1 mouse cellular context compared by ENCODE assay signal in genomic region chr17:36958884-36959283, GRCm38 (mm10).
TF ChIP-seq lines count a peak whose summit lies in the region.

No protein-coding gene starts in this region.

TF ChIP-seq in MEL, 35 proteins besides CTCF, POLR2A, EP300 and RAD21:
- TF ChIP-seq MAFK (IDR thresholded peaks at IDR 0.05; ENCODE audit: borderline replicate concordance, low read depth, low read length), result no peak
- no peak for TF ChIP-seq MAX (IDR thresholded peaks at IDR 0.05; ENCODE audit: low read length)
- TF ChIP-seq GATA1 (IDR thresholded peaks at IDR 0.05; ENCODE audit: low read depth, low read length), result no peak
- no peak for TF ChIP-seq E2F4 (IDR thresholded peaks at IDR 0.05; ENCODE audit: borderline replicate concordance, low read depth, low read length)
- no peak for TF ChIP-seq POLR2AphosphoS2 (IDR thresholded peaks at IDR 0.05; ENCODE audit: low read length)
- TF ChIP-seq MAZ (IDR thresholded peaks at IDR 0.05; ENCODE audit: low read depth, low read length), result no peak
- no peak for TF ChIP-seq MXI1 (IDR thresholded peaks at IDR 0.05; ENCODE audit: low read depth, low read length)
- TF ChIP-seq POLR2AphosphoS5 (IDR thresholded peaks at IDR 0.05; ENCODE audit: borderline replicate concordance, low read depth, low read length), result no peak
- no peak for TF ChIP-seq TBP (IDR thresholded peaks at IDR 0.05; ENCODE audit: low read depth, low read length)
- no peak for TF ChIP-seq UBTF (IDR thresholded peaks at IDR 0.05; ENCODE audit: borderline replicate concordance, insufficient read depth, low read depth, low read length)
